Mouse (Mus musculus) gastrocnemius, postnatal 10 days (tissue): Measurements from ENCODE around the gene Col11a2. TPM values are rescaled to one million over a fixed set of nuclear protein-coding genes. Genes with fewer than 3 reads are reported as not detected.
A peak's percentile ranks its signal among the peaks of the same experiment; 100 is the strongest.

Experiments
- DNase-seq: peaks from one replicate; pipeline ENCODE4 v3.0.0; 2021; ENCODE audit warnings: mixed read lengths
- total RNA-seq, 2 experiments: library from RNA; stranded (reverse); gene quantifications; 2 replicates each; pipeline ENCODE4 v1.2.3; 2021

Col11a2 gene
- total RNA-seq, 2 experiments from 2014 or later, result 72.0 to 106 TPM

DNA sequence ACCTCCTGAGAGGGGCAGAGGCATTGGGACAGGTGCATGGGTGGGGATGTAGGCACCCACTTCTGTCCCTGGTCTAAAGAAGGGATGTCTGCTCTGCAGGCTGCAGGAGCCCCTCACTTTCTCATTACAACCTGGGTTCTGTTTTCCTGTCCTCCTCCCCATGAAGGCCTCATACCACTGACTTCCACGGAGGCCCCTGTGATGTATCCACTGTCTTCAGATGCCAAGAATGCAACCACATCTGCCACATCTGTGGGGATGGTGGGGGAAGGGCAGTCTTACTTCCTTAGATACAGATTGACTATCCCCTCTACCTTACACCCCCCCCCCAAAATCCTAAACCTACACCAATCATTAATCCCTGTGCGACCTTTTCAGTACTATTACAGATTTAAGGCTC is 13.0 kb upstream of the Col11a2 start:
- no peak for DNase-seq

DNA sequence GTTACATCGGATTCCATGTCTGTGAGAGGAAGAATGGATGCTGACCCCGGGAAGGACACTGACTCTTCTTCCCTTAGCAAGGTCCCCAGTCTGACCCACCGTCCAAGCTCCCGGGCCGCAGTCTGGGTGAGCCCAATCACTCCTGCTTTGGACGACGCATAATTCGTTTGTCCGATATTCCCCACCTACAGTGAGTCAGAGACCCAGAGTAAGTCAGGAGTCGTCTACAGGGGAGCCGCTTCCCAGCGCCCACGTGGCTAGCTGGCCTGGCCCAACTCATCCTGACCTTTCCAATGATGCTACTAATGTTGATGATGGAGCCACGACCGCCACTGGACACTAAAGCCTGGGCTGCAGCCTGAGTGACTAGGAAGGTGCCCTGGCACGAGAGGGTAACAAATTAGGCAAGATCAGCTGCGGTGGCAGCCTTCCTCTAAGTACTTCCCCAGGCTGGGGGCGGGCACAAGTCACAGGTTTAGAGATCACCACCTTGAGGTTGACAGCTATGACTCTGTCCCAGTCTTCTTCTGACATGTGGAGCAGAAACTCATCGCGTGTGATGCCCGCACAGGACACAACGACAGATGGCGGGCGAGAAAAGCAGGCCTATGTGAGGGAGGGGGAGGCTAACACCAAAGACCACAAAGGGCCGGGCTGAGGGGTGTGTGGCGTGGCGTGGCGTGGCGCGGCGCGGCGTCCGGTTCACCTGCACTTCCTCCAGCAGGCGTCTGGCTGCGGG is 12.2 kb upstream of the Col11a2 start:
- DNase-seq, result peak; percentile 18

DNA sequence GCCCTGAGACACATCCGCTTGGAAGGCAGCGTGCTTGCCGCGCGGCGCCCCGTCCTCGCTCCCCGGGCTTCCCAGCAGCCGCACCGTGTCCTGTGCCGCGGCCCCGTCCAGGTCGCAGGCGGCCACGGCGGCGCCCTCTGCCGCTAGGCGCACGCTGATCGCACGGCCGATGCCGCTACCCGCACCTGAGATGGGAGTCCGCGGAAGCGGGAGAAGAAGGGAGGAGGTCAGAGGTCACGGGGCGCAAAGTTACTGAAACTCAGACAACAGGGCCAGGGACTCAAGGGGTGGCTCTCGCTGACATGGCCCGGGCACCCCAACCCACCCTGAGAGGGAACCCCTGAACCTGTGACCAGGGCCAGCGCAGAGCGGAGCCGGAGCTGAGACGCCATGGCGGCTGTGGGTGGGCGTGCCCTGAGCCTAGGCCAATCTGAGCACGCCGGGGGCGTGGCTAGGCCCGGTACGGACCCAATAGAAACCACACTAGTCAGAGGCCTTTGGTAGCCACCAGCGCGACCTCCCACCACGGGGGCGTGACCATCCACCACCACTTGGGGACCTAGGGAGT is 11.5 kb upstream of the Col11a2 start, which contains the start of gene H2-Ke6:
Gene H2-Ke6, minus strand, starts transcription at position 405 of the 568 bp plus-strand sequence.
- DNase-seq, result peak; percentile 93

DNA sequence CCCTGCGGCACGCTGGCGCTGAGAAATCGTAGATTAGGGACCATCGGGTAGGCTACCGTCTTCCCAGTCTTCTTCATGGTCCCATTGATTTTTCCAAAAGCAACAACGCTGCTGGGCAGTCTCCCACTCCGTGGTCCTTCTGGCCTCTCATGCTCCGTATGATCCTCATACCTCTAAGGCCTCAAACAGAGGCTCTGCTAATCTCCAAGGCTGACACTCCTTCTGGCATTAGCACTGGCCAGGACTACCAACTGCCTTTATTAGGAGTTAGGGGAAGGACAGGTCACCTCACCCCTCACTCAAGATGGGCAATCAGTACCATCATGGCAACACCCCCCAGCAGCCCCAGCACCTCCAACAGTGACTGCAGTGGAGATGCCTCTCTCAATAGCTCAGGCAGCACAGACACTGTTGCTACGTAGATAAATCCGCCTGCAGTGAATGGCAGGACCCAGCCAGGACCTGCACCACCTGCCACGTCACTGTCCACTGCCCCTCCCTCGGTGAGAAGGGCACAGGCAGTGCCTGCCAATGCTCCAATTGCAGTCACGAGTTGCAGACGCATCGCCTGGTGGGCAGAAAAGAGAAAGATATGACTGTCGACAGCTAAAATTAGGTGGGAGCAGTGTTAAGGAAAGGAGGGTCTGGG is 10.6 kb upstream of the Col11a2 start:
- peak; percentile 8 for DNase-seq

DNA sequence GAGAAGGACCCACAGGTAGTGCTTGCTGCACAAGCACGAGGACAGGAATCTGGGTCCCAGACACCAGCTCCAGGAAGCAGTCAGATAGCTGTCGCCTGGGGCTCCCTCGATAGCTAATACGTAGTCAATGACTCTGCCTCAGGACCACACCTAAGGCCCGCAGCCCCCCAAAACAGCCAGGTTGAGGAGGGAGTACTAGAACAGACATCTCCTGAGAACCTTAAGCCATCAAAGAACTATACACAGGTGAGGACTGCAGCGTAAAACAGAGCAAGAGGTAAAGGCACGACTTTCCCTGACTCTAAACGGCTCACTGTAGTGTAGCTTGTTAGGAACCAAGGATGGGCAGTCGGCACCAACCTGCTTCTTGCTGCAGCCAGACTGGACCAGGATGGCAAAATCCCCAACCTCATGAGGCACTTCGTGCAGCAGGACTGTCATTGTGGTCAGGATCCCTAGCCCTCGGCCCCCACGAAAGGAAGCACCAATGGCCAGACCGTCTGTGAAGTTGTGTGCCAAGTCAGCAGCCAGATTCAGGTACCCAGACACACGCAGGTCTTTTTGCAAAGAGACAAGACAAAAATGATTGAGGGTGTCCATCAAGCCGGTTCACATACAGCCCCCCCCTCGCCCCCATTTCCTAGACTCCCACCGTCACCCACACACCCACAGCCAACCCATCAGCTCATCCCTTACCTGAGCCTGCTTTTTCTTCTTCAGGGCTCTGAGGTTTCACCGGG is 9.9 kb upstream of the Col11a2 start:
- DNase-seq, result no peak

DNA sequence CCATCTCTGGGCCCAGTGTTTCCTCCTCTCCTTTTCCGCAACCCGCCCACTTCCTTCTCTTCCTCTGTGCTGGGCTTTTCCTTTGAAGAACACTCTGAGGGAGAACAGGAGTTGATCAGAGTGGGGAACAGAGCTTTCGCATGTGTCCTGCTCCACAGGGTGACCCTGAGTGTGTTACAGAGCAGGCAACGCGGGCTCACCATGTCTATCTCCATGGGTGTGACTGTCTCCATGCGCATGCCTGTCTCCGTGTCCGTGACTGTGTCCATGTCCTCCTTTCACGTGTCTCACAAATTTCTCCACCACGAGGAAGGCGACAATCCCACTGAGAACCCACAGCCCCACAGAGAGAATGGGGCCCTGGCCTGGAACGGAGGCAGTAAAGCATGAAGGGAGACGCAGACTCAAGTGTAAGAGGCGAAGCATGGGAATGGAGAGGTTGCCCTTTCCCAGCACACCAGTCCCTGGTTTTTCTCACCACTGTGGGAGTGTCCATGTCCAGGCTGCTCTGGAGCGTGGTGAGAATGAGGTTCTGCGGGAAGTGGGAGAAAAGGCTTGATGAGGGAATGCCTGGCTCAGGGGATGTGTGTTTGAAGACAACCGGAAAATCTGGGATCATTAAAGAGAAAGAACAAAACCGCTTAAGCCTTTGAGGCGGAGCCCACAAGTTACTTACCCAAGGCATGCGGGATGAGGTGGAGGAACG is 9.2 kb upstream of the Col11a2 start:
- no peak for DNase-seq

DNA sequence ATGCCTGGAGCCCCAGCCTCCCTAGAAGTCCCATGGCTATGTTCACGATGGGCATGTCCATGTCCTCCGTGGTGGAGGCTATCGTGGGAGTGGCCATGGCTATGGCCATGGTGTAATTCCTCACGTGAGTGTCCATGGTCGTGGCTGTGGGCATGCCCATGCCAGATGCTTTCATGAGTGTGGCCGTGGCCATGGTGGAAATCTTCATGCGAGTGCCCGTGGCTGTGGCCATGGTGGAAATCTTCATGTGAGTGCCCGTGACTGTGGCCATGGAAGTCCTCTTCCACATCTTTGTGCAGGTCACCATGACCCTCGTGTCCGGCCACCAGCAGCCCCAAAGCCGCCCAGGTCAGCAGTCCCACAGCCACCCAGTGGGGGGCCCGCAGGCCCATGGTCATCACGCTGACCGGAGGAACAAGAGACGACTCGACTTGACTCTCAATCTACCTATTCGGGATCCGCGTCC is 8.3 kb upstream of the Col11a2 start:
- peak; percentile 45 for DNase-seq

DNA sequence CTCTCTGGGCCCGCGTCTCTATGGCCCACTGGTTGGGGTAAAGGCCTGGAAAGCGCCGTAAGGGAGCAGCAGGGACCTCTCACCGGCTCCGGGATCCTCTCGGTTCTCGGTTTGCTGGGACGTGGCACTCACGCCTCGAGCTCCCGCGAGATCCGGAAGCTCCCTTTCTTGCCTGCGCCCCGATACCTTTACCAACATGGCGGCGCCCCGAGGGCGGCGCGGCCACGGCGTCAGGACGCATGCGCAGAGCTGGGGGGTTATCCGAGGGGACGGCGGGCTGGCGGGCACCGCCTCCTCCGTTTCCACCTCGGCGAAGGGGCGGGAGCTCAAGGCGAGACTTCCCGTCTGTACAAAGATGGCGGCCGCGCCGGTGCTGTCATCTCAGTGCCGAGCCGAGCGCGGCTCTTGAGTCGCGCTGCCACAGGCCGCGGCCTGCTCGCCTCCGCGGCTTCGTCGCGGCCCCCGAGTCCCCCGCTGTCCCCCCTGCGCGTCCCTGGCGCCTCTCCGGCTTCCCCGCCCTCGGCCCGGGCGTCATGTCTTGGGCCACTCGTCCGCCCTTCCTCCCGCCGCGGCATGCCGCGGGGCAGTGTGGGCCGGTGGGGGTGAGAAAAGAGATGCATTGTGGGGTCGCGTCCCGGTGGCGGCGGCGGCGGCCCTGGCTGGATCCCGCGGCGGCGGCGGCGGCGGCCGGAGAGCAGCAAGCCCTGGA is 7.6 kb upstream of the Col11a2 start, which contains the start of the genes Slc39a7 and Rxrb:
Gene Slc39a7, minus strand, starts transcription at position 218 of the 709 bp plus-strand sequence.
Gene Rxrb, plus strand, starts transcription at position 348 of the 709 bp plus-strand sequence.
- DNase-seq, result peak; percentile 100

DNA sequence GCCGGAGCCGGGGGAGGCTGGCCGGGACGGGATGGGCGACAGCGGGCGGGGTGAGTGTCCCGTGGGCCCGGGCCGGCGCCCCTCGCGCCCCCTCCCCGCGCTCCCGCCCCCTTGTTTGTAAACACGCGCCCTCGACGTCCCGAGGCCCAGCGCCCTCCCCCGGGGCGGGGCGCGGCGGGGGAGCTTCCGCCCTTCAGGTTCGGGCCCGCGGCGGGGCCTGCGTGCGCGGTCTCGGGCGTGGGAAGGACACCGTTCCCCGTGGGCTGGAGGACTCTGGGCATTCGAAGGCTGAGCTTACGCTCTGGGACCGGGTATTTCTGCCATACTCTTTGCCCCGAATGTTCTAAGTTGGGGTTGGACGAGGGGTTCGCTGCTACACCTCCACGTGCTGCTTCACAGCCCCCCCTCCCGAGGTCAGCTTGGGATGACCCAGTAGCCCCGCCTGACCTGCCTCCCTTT is 7.0 kb upstream of the Col11a2 start:
- no peak for DNase-seq

DNA sequence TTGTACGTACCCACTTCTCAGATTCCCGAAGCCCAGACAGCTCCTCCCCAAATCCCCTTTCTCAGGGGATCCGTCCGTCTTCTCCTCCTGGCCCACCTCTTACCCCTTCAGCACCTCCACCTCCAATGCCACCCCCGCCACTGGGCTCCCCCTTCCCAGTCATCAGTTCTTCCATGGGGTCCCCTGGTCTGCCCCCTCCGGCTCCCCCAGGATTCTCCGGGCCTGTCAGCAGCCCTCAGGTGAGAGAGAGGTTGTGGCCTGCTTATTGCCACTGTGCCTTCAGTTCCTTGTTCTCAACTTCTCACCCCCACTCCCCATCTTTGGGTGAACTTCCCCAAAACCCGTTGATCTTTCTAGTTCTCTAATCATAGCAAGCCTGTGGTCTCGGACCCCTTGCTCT is 6.4 kb upstream of the Col11a2 start:
- DNase-seq, result peak; percentile 31

DNA sequence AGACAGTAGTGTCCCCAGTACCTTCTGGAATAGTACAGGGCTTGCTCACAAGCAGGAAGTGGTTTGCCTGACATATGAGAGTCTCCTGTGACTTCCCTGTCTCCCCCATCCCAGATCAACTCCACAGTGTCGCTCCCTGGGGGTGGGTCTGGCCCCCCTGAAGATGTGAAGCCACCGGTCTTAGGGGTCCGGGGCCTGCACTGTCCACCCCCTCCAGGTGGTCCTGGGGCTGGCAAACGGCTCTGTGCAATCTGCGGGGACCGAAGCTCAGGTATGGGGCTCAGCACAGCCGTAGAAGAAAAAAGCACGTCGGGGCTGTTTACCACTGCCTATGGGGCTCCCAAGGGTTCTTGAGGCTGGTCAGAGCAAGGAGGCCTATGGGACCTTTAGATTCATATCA is 5.8 kb upstream of the Col11a2 start:
- peak; percentile 21 for DNase-seq

DNA sequence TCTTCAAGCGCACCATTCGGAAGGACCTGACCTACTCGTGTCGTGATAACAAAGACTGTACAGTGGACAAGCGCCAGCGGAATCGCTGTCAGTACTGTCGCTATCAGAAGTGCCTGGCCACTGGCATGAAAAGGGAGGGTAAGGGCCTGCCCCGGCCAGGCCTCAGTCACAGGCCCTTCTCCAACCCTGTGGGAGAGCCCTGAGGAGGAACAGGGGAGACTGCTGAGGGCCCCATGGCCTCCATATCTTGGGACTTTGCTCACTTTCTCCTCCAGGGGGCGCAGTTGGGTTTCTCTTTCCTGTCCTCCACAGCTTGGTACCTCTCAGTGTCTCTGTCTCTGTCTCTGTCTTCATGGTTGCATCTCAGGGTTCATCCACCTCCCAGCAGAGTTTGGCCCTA is 5.2 kb upstream of the Col11a2 start:
- DNase-seq, result peak; percentile 76

DNA sequence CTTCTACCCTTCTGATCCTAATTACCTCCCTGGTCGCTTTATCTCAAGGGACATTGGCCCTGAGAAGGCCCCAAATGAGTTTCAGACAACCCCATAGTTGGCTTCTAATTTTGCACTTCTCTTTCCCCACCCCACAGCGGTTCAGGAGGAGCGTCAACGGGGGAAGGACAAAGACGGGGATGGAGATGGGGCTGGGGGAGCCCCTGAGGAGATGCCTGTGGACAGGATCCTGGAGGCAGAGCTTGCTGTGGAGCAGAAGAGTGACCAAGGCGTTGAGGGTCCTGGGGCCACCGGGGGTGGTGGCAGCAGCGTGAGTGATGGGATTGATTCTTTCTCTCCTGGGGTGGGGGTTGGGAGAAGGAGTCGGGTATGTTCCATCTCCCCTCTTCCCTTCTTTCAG is 3.7 kb upstream of the Col11a2 start:
- DNase-seq, result no peak

DNA sequence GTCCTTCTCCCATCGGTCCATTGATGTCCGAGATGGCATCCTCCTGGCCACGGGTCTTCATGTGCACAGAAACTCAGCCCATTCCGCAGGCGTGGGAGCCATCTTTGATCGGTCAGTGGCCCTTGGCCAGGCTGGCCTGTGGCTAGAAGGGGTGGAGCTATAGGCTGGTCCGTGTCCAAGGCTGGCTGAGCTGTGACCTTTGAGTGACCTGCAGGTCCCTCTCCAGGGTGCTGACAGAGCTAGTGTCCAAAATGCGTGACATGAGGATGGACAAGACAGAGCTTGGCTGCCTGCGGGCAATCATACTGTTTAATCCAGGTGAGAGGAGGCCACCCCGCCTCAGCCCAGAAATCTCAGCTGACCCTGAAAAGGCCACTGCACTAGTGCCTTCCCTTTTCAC is 2.6 kb upstream of the Col11a2 start:
- no peak for DNase-seq

DNA sequence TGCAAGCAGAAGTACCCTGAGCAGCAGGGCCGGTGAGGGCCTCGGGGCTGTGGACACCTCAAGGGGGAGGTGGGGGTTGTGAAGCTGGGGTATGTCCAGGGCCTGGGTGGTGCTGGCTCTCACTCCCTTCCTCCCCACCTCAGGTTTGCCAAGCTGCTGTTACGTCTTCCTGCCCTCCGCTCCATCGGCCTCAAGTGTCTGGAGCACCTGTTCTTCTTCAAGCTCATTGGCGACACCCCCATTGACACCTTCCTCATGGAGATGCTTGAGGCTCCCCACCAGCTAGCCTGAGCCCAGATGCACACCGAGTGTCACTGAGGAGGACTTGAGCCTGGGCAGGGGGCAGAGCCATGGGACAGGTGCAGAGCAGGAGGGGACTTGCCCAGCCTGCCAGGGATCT is 2.0 kb upstream of the Col11a2 start:
- DNase-seq, result no peak

DNA sequence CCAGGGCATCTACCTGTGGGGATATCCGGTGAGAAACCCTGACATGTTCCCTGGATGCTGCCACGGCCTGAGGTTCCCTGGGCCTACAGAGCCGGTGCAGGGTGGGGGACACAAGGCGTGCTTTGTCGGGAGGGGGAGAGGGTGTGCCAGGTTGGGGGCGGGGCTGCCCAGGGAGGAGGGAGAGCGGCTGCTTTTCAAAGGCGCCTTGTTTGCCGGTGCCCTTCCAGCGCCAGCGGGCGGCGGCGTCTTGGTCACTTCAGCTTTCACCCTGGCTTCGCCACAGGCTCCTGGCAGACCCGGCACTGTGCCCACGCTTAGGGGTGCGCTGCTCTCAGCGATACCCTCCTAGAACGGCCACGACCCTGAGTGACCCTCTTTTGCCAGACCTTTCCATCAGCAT is 797 bp upstream of the Col11a2 start:
- DNase-seq, result no peak

DNA sequence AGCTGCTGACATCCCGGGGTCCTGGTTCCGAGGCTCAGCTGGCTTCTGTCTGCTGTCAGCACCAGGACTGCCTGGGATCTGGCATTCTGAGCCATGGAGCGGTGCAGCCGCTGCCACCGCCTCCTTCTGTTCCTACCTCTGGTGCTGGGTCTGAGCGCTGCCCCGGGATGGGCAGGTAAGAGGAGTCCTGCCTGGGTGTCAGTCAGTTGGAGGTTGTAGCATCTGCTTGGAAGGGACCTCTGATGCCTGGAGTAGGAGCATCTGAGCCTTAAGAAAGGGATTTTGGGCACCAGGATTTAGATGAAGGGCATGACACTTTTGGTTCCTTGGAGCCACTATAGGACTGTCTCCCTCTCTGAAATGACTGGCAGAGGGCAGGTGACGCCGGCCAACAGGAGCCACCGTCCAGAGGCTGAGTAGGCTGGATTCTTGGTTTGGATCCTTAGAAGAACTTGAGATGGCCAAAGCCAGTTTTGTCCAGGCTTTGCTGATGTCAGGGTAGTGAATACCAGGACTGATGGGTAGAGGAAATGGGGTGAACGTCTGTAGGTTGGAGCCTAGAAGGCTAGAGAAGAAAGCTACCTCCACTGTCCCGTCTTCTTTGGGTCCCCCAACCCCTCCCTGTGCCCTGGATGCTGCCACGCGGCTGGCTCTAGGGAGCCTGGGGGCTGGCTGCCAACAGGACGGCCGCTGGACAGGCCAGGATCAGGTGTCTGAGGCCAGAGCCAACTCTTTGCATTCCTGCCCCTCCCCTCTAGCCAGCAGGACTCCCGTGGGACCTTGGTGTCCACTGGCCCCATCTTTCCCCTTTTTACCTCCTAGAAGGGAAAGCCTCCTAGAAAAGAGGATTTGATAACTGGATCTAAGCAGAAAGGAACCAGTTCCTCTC is 569 bp downstream of the Col11a2 start:
- peak; percentile 77 for DNase-seq

DNA sequence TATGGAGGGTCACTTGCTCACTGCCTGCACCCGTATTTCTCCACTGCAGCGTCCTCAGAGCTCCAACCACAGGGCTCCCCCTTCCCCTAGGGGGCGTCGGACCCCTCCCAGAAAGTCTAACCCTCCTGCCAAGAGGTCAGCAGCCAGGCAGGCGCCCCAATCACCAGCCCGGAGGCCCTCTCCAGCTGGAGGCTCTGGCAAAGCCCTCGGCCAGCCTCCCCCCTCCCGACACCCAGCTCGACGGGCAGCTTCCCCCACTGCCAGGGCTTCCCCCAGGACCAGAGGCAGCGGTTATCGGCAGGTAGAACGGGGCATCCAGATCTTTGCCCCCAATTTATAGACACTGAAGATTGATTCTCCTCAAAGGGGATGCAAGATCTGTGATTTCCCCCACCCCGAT is 6.7 kb downstream of the Col11a2 start:
- DNase-seq, result no peak

DNA sequence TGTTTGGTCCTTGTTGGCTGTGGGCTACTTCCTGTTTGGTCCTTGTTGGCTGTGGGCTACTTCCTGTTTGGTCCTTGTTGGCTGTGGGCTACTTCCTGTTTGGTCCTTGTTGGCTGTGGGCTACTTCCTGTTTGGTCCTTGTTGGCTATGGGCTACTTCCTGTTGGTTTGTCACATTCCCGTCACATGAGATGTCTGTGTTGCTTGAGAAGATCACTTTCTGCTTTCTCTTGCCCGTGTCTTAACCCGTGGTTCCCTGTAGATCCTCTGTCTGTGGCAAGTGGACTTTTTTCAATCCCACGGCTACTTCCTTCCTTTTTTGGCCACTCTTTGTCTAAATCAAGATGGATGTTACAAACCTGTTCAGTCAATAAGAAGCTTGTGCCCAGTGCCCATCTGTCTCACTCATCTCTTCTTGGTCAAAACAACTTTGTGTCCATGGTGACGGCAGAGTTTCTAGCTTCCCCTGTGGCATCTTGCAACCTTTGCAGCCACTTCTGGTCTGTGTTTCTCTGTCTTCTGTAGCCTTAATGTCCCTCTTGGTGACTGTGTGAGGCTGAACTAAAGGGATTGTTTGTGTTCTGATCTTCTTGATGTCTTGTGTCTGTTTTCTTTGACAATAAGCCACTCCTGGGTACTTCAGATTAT is 8.3 kb downstream of the Col11a2 start:
- DNase-seq, result no peak

DNA sequence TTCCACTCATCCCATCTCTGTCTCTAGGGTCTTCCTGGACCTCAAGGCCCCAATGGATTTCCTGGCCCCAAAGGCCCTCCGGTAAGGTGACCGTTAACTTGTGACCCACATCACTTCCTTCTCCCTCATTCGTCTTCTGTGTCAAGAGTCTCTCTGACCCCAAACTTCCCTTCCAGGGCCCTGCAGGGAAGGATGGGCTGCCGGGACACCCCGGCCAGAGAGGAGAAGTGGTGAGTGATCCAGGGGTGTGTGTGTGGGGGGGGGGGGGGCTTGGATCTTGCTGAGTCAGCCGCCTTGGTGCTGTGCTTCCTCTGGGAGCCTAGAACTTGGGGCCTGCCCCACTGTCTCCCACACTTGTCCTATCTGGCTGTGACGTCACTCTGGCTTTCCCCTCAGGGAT is 18.0 kb downstream of the Col11a2 start:
- DNase-seq, result no peak
